Mouse (Mus musculus) leukemia stem cell, adult 10-12 weeks (primary cell): ENCODE data around the gene Gm4744. TPM values are rescaled to one million over a fixed set of nuclear protein-coding genes. Genes with fewer than 3 reads are reported as not detected.

Experiments
- polyA plus RNA-seq: library from polyadenylated mRNA; stranded (reverse); fragments of >175 nt; gene quantifications from 2 replicates; pipeline ENCODE4 v1.2.3, GENCODE M21; 2012; ENCODE audit warnings: low replicate concordance

The Gm4744 gene
- not detected in 2 replicates for polyA plus RNA-seq

GRCm38 (mm10) chr6:40951770-40952169, at the start of gene Gm4744:
Gene Gm4744, minus strand, starts transcription at chr6:40951870.

GRCm38 (mm10) chr6:40999379-40999778, 47.7 kb upstream of the Gm4744 start, which contains the start of gene Gm2663:
Gene Gm2663, minus strand, starts transcription at chr6:40999479.

GRCm38 (mm10) chr6:40964454-40964853, 12.8 kb upstream of the Gm4744 start, which contains the start of gene 1810009J06Rik:
Gene 1810009J06Rik, plus strand, starts transcription at chr6:40964754.

GRCm38 (mm10) chr6:40940457-40940856, 11.2 kb downstream of the Gm4744 start, which contains the start of gene 1700074P13Rik:
Gene 1700074P13Rik, minus strand, starts transcription at chr6:40940557.

GRCm38 (mm10) chr6:40900287-40900686, 51.4 kb downstream of the Gm4744 start, which contains the start of gene Prss58:
Gene Prss58, minus strand, starts transcription at chr6:40900387.

Other genes starting within 250 kb of the Gm4744 start
- not detected in 2 replicates for gene Moxd2, start 64.4 kb downstream of the Gm4744 start, polyA plus RNA-seq
- gene Prss58, start 51.5 kb downstream of the Gm4744 start, polyA plus RNA-seq, result not detected in 2 replicates
- not detected in 2 replicates for gene 1700074P13Rik, start 11.3 kb downstream of the Gm4744 start, polyA plus RNA-seq
- not detected in 2 replicates for gene 1810009J06Rik, start 12.9 kb upstream of the Gm4744 start, polyA plus RNA-seq
- gene Gm2663, start 47.6 kb upstream of the Gm4744 start, polyA plus RNA-seq, result not detected in 2 replicates
- not detected in 2 replicates for gene 2210010C04Rik, start 83.6 kb upstream of the Gm4744 start, polyA plus RNA-seq